Mouse (Mus musculus) olfactory bulb, adult 2 months (tissue): ENCODE measurements around the gene 5330417H12Rik.
A peak's percentile ranks its signal among the peaks of the same experiment; 100 is the strongest.

ENCODE experiments used
- CTCF ChIP-seq: fragments of 200-500 bp; IDR thresholded peaks from 2 replicates; pipeline ENCODE4 v1.5.1; 2012; ENCODE audit warnings: low read depth, mild to moderate bottlenecking, low read length, moderate library complexity; ENCODE audit not compliant: insufficient read depth
- POLR2A ChIP-seq: fragments of 200-500 bp; IDR thresholded peaks from 2 replicates; pipeline ENCODE4 v1.6.1; 2012; ENCODE audit warnings: mild to moderate bottlenecking, low read depth, low read length, moderate library complexity; ENCODE audit not compliant: insufficient read depth

- 0 out of 2 replicates have a peak, but pooled peaks have one; percentile 25 for TF ChIP-seq CTCF
- TF ChIP-seq POLR2A = no peak
Observed at GRCm38 (mm10) chr7:107594325-107594856, 30.6 kb downstream of the 5330417H12Rik start.
